Mouse (Mus musculus) testis, adult 2 months (tissue): ENCODE measurements around the gene Bicd1. TPM values are rescaled to one million over a fixed set of nuclear protein-coding genes. Genes with fewer than 3 reads are reported as not detected.
"Not testable (repeated sequence)": the region's sequence is repeated elsewhere in the genome, so short reads cannot be mapped to it uniquely, and the experiment has no call there.

Source experiments
- H3K27ac ChIP-seq: fragments of 200-500 bp; 2 replicates; pipeline ENCODE4 v1.5.1; 2012; ENCODE audit warnings: low read depth, low read length; ENCODE audit not compliant: control insufficient read depth, insufficient read depth
- H3K27me3 ChIP-seq: fragments of 200-500 bp; 2 replicates; pipeline ENCODE4 v1.6.1; 2012; ENCODE audit warnings: mild to moderate bottlenecking, low read length, moderate library complexity; ENCODE audit not compliant: control insufficient read depth, insufficient read depth
- H3K36me3 ChIP-seq: fragments of 200-500 bp; 2 replicates; pipeline ENCODE4 v1.6.1; 2012; ENCODE audit warnings: mild to moderate bottlenecking, low read length; ENCODE audit not compliant: control insufficient read depth, insufficient read depth
- H3K4me1 ChIP-seq: fragments of 200-500 bp; 2 replicates; pipeline ENCODE4 v1.6.1; 2012; ENCODE audit warnings: low read length; ENCODE audit not compliant: control insufficient read depth, insufficient read depth
- H3K4me3 ChIP-seq: fragments of 200-500 bp; 2 replicates; pipeline ENCODE4 v1.5.1; 2012; ENCODE audit warnings: low read depth, mild to moderate bottlenecking, low read length, moderate library complexity, mixed read lengths; ENCODE audit not compliant: control insufficient read depth
- CTCF ChIP-seq: fragments of 200-500 bp; IDR thresholded peaks from 2 replicates; pipeline ENCODE4 v1.5.1; 2012; ENCODE audit warnings: low read depth, mild to moderate bottlenecking, inconsistent platforms, low read length, moderate library complexity; ENCODE audit not compliant: control insufficient read depth, insufficient read depth, insufficient replicate concordance
- POLR2A ChIP-seq: fragments of 200-500 bp; IDR thresholded peaks from 2 replicates; pipeline ENCODE4 v1.6.1; 2012; ENCODE audit warnings: low read depth, mild to moderate bottlenecking, inconsistent platforms, low read length, moderate library complexity; ENCODE audit not compliant: control insufficient read depth
- polyA plus RNA-seq: library from polyadenylated mRNA; depleted of rRNA; stranded (reverse); fragments of >200 nt; gene quantifications from 2 replicates; pipeline ENCODE4 v1.2.3, GENCODE M21; 2012; rRNA removed

The Bicd1 gene
- 1.3 and 2.2 TPM in 2 replicates for polyA plus RNA-seq

DNA sequence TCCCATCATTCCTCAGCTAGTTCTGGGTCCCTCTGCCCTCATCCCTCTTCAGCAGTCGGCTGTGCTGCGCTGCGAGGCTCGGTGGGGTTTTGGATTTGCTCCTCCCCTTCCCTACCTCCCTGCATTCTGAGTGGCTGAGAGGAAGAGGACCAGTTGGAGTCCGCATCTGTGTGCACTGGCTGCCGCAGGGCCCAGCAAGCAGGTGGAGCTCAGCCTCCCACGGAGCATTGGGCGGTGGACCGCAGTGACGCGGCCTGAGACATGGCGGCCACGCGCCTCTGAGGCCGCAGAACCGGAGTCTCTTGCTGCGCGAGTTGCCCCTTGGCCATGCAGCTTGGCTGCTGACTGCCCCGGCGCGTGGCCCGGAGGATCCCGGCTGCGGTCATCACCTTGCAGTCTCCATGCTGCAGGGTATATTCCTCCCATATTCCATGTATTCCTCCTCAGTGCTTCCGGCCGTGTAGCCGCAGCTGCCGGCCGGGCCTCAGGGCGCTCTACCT is at the start of gene Bicd1:
Bicd1 (plus strand) TSS at position 54 of the 500 bp plus-strand sequence.
- H3K36me3 ChIP-seq, result no peaks in the 10 kb centered on the region
- no peak within 1 kb of the TSS for H3K27ac ChIP-seq
- H3K4me3 ChIP-seq, result peak within 1 kb of the TSS; percentile 86
- H3K4me1 ChIP-seq, result peaks cover 5% of the 10 kb centered on the region
- no peaks in the 10 kb centered on the region for H3K27me3 ChIP-seq
- TF ChIP-seq CTCF, result no peak
- no peak; the same call in 1 of the 2 replicates for TF ChIP-seq POLR2A

DNA sequence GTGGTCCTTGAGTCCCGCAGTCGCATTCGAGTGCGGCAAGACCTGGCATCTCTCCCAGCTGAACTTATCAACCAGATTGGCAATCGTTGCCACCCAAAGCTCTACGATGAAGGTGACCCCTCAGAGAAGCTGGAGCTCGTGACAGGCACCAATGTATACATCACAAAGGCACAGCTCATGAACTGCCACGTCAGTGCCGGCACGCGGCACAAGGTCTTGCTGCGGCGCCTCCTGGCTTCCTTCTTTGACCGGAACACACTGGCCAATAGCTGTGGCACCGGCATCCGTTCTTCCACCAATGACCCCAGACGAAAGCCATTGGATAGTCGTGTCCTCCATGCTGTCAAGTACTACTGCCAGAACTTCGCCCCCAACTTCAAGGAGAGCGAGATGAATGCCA is 46.2 kb upstream of the Bicd1 start:
- Histone ChIP-seq H3K27ac (peak overlapping the region; percentile 62), H3K4me3 (peak overlapping the region; percentile 91)
- H3K4me1 ChIP-seq, H3K36me3 ChIP-seq, H3K27me3 ChIP-seq: not testable (repeated sequence)
- TF ChIP-seq POLR2A, result peak; percentile 54; the same call in 1 of the 2 replicates

GRCm38 (mm10) chr6:149365975-149366374 is 42.7 kb upstream of the Bicd1 start:
- not testable (repeated sequence) for H3K4me1 ChIP-seq, H3K36me3 ChIP-seq, H3K27ac ChIP-seq, H3K4me3 ChIP-seq, H3K27me3 ChIP-seq

- Histone ChIP-seq H3K36me3 (no peaks in the 10 kb centered on the region), H3K4me3 (no peak overlapping the region), H3K27ac (no peak overlapping the region), H3K4me1 (peaks cover 5% of the 10 kb centered on the region), H3K27me3 (no peaks in the 10 kb centered on the region; the same call in 1 of the 2 replicates)
- TF ChIP-seq CTCF (no peak), POLR2A (no peak)
These were observed 42.3 kb upstream of the Bicd1 start for GRCm38 (mm10) chr6:149366403-149366802.

- no peak for TF ChIP-seq POLR2A
- TF ChIP-seq CTCF, result no peak
- Histone ChIP-seq H3K4me1 (no peaks in the 10 kb centered on the region), H3K27ac (no peak overlapping the region), H3K27me3 (no peaks in the 10 kb centered on the region), H3K4me3 (no peak overlapping the region), H3K36me3 (no peaks in the 10 kb centered on the region)
These were observed 33.7 kb upstream of the Bicd1 start for GRCm38 (mm10) chr6:149374986-149375457.

GRCm38 (mm10) chr6:149383531-149383930 is 25.2 kb upstream of the Bicd1 start:
- Histone ChIP-seq H3K27ac (no peak overlapping the region), H3K4me3 (no peak overlapping the region), H3K27me3 (no peaks in the 10 kb centered on the region), H3K36me3 (no peaks in the 10 kb centered on the region), H3K4me1 (no peaks in the 10 kb centered on the region)
- no peak for TF ChIP-seq CTCF
- TF ChIP-seq POLR2A, result no peak

GRCm38 (mm10) chr6:149386389-149386788 is 22.3 kb upstream of the Bicd1 start:
- no peak overlapping the region for H3K27ac ChIP-seq
- H3K4me3 ChIP-seq, result no peak overlapping the region
- H3K27me3 ChIP-seq, result no peaks in the 10 kb centered on the region
- TF ChIP-seq CTCF (no peak), POLR2A (no peak)
- no peaks in the 10 kb centered on the region for H3K4me1 ChIP-seq
- no peaks in the 10 kb centered on the region for H3K36me3 ChIP-seq

GRCm38 (mm10) chr6:149389626-149390025 is 19.1 kb upstream of the Bicd1 start:
- not testable (repeated sequence) for H3K36me3 ChIP-seq, H3K27ac ChIP-seq, H3K4me3 ChIP-seq, H3K27me3 ChIP-seq, H3K4me1 ChIP-seq
